8 mouse cellular contexts compared by ENCODE assay signal in the genomic region with DNA sequence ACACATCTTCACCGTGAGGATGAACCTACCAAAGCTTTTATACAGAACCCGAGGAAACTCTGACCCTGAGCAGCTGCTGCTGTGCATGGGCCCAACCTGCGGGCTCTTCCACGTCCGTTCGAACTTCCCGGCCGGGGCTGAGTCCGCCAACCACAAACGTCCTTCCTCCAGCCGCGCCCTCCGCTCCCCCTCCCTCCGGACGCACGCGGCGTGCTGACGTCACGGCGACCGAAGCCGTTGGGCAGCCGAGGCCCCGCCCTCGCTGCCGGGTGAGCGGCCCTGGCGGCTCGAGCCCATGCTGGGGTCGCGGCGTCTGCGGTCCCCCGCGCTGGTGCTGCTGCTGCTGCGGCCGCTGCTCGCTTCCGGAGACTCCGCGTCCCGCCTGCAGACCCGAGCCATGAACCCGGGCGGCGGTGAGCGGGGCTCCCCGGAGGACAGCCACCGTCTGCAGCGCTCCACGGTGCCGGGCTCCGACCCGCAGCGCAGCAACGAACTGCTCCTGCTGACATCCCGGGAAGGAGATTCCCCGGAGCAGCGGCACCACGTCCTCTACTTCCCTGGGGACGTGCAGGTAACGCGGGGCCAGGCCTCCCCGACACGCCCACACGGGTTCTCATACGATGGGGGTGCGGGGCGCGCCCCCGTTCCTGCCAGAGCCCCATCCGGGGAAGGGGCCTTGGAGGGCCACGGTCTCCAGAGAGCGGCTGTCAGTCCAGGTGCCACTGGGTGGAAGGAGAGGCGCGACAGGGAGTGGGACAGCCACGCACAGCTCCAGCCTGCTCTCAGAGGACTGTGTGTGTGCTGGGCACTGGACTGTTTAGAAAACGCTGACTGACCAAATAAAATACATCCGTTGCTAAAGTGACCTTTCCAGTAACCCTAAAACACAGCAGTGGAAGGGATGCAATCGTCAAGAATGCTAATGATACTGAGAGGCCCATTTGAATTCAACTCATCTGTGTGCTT. TPM values are rescaled to one million over a fixed set of nuclear protein-coding genes. Genes with fewer than 3 reads are reported as not detected.
DNase-seq lines count a peak whose midpoint lies in the region; ATAC-seq and TF ChIP-seq lines count a peak whose summit lies in the region.

A gene (plus strand): TSS at position 245 of the 966 bp plus-strand sequence.

- ATAC-seq in hindbrain, postnatal 0 days, result peak; percentile 98
- peak; percentile 98 for ATAC-seq in megakaryocyte, adult 5-6 weeks (ENCODE audit: poor library complexity, severe bottlenecking)

- H3K4me1 ChIP-seq in hindbrain, postnatal 0 days (ENCODE audit: insufficient read depth, low read length), result no peaks in the 10 kb centered on the region; the same call in 1 of the 2 replicates

- peak; percentile 77 for DNase-seq in T-cell, adult 2 months (ENCODE audit: low spot score)
- peak; percentile 90 to 95 for DNase-seq in cerebellum, postnatal 36 days
- peak; percentile 94 for DNase-seq in gastrocnemius, adult 18-20 months (ENCODE audit: low spot score)
- DNase-seq in hindbrain, postnatal 0 days (ENCODE audit: low spot score), result peak; percentile 96
- DNase-seq in left cerebral cortex, adult 2 months (ENCODE audit: extremely low spot score in 1 of 2, low spot score in 2 of 2), result peak; percentile 94 to 96
- DNase-seq in right cerebral cortex, adult 2 months (ENCODE audit: low spot score in 2 of 2), result peak; percentile 95 to 96
- peak; percentile 95 for DNase-seq in urinary bladder, postnatal 14 days (ENCODE audit: low spot score)

- intact Hi-C loops in left cerebral cortex, adult 2 months (cut with DNase I), result no loop called here

- H3K27me3 ChIP-seq in hindbrain, postnatal 0 days (ENCODE audit: insufficient read depth, low read length), result no peaks in the 10 kb centered on the region

- H3K9ac ChIP-seq in hindbrain, postnatal 0 days (replicated peaks; ENCODE audit: low read length), result peak within 1 kb of the TSS; percentile 92

- H3K4me2 ChIP-seq in hindbrain, postnatal 0 days (ENCODE audit: low read depth, low read length), result peak within 1 kb of the TSS; percentile 91

- peak within 1 kb of the TSS; percentile 83 for H3K27ac ChIP-seq in hindbrain, postnatal 0 days
- H3K27ac ChIP-seq in left cerebral cortex, adult 2 months, result peak within 1 kb of the TSS; percentile 92

- no peak for TF ChIP-seq CTCF in hindbrain, postnatal 0 days (IDR thresholded peaks at IDR 0.05; ENCODE audit: low read depth)
- no peak for TF ChIP-seq CTCF in left cerebral cortex, adult 2 months (IDR thresholded peaks at IDR 0.05)

- peak within 1 kb of the TSS; percentile 98 for H3K4me3 ChIP-seq in hindbrain, postnatal 0 days (ENCODE audit: low read length)
- H3K4me3 ChIP-seq in left cerebral cortex, adult 2 months, result peak within 1 kb of the TSS; percentile 96

- under 1% methylated on average over 81 of the region's 81 CpGs for WGBS in hindbrain, postnatal 0 days

- no peaks in the 10 kb centered on the region for H3K36me3 ChIP-seq in hindbrain, postnatal 0 days (ENCODE audit: insufficient read depth, low read length)

- no peaks in the 10 kb centered on the region for H3K9me3 ChIP-seq in hindbrain, postnatal 0 days (ENCODE audit: low read length)

RNA-seq across cellular contexts. Expression of the gene that starts here (rescaled TPM):
- 1 to 10 TPM; 2.2 to 2.3 TPM for total RNA-seq in gastrocnemius, adult 18-20 months (2021)
- 20.3 and 56.1 TPM in 2 replicates for total RNA-seq in hindbrain, postnatal 0 days (2014; rRNA removed)
- 23.7 and 25.3 TPM in 2 replicates for polyA plus RNA-seq in hindbrain, postnatal 0 days (2015; fragmentation: Nextera tagmentation; extraction: Ambion mirVana)
- total RNA-seq in left cerebral cortex, adult 2 months (2021), result 10 to 100 TPM; 21.3 to 21.8 TPM
- 22.5 and 23.5 TPM in 2 replicates for total RNA-seq in megakaryocyte, adult 5-6 weeks (2015)
- 16.7 and 20.6 TPM in 2 replicates for total RNA-seq in megakaryocyte, adult 5-6 weeks (2017)

Comparison
In these comparisons a context has a peak if more than half of its experiments do, and no peak if none do; other contexts are left out.
1. Peak in every context shown above with its lines: DNase-seq, ATAC-seq, H3K4me3 ChIP-seq and H3K27ac ChIP-seq.